Mouse (Mus musculus) naive thymus-derived CD4-positive, alpha-beta T cell, adult 5 months (primary cell): ENCODE measurements around the gene Map10. TPM values are rescaled to one million over a fixed set of nuclear protein-coding genes. Genes with fewer than 3 reads are reported as not detected.

Experiments used
- polyA plus RNA-seq: library from polyadenylated mRNA; unstranded; fragments of 100-300 nt; shearing (Covaris generic); gene quantifications from one replicate; pipeline ENCODE4 v1.2.1, GENCODE M21; 2017

Map10 gene
- polyA plus RNA-seq = 0.49 TPM

DNA sequence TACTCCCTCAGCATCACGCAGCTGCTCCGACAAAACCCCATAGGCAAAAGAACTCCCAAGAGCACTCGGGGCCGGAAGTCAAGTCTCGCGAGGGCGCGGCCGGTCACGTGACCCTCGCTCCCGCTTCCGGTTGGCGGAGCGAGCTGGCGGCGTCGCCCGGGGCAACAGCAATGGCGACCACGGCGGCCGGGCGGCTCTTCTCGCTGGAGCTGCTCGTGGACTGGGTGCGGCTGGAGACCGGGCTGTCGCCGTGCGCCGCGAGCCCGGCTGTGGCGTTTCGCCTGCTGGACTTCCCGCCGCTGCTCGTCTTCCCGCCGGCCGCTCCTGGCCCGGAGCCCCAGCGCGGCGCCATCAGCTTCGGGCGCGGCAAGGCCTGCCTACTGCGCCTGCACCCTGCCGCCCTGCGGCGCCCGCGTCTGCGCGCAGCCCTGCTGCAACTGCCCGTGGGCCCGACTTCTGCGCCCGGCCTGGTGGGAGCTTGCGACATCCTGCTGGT lies at the start of gene Map10:
Gene Map10, plus strand, starts transcription at position 119 of the 496 bp plus-strand sequence.

Other genes starting within 250 kb of the Map10 start
- gene Sipa1l2, start 100.0 kb upstream of the Map10 start, polyA plus RNA-seq = 9.1 TPM
- 26.8 TPM for gene Ntpcr, start 60.1 kb downstream of the Map10 start, polyA plus RNA-seq
- 0.25 TPM for gene Pcnx2, start 228.5 kb downstream of the Map10 start, polyA plus RNA-seq
- gene Map3k21, start 240.6 kb downstream of the Map10 start, polyA plus RNA-seq = not detected